Mouse (Mus musculus) testis, adult 2 months (tissue): ENCODE data around the gene Krt222. TPM values are rescaled to one million over a fixed set of nuclear protein-coding genes. Genes with fewer than 3 reads are reported as not detected.

Experiments
- H3K27ac ChIP-seq: fragments of 200-500 bp; 2 replicates; pipeline ENCODE4 v1.5.1; 2012; ENCODE audit warnings: low read depth, low read length; ENCODE audit not compliant: control insufficient read depth, insufficient read depth
- H3K27me3 ChIP-seq: fragments of 200-500 bp; 2 replicates; pipeline ENCODE4 v1.6.1; 2012; ENCODE audit warnings: mild to moderate bottlenecking, low read length, moderate library complexity; ENCODE audit not compliant: control insufficient read depth, insufficient read depth
- H3K36me3 ChIP-seq: fragments of 200-500 bp; 2 replicates; pipeline ENCODE4 v1.6.1; 2012; ENCODE audit warnings: mild to moderate bottlenecking, low read length; ENCODE audit not compliant: control insufficient read depth, insufficient read depth
- H3K4me1 ChIP-seq: fragments of 200-500 bp; 2 replicates; pipeline ENCODE4 v1.6.1; 2012; ENCODE audit warnings: low read length; ENCODE audit not compliant: control insufficient read depth, insufficient read depth
- H3K4me3 ChIP-seq: fragments of 200-500 bp; 2 replicates; pipeline ENCODE4 v1.5.1; 2012; ENCODE audit warnings: low read depth, mild to moderate bottlenecking, low read length, moderate library complexity, mixed read lengths; ENCODE audit not compliant: control insufficient read depth
- CTCF ChIP-seq: fragments of 200-500 bp; IDR thresholded peaks from 2 replicates; pipeline ENCODE4 v1.5.1; 2012; ENCODE audit warnings: low read depth, mild to moderate bottlenecking, inconsistent platforms, low read length, moderate library complexity; ENCODE audit not compliant: control insufficient read depth, insufficient read depth, insufficient replicate concordance
- POLR2A ChIP-seq: fragments of 200-500 bp; IDR thresholded peaks from 2 replicates; pipeline ENCODE4 v1.6.1; 2012; ENCODE audit warnings: low read depth, mild to moderate bottlenecking, inconsistent platforms, low read length, moderate library complexity; ENCODE audit not compliant: control insufficient read depth
- polyA plus RNA-seq: library from polyadenylated mRNA; depleted of rRNA; stranded (reverse); fragments of >200 nt; gene quantifications from 2 replicates; pipeline ENCODE4 v1.2.3, GENCODE M21; 2012

The Krt222 gene
- polyA plus RNA-seq, 1 experiment, result 0.12 TPM

DNA sequence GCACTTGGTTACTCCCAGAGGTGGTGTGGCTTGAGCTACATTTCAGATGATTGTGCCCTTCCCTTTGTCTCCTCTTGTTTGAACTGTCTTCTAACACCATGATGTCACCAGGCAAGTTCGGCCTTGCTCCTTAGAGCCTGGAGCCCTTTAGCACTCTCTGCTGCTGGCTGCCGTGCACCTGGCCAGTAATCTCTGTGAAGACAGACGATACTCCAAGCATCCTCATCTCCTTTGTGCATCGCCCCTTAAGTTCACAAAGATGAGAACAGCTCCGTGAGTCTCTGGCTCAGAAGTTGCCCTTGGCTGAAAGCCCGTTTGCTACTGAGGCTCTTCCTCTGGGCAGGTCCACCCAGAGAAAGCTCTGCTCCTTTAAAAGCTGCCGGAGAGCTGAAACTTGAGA, 32.9 kb upstream of the Krt222 start:
- Histone ChIP-seq H3K4me1 (no peaks in the 10 kb centered on the region), H3K27ac (no peak overlapping the region), H3K4me3 (no peak overlapping the region), H3K36me3 (no peaks in the 10 kb centered on the region), H3K27me3 (no peaks in the 10 kb centered on the region)
- no peak for TF ChIP-seq CTCF
- no peak for TF ChIP-seq POLR2A

DNA sequence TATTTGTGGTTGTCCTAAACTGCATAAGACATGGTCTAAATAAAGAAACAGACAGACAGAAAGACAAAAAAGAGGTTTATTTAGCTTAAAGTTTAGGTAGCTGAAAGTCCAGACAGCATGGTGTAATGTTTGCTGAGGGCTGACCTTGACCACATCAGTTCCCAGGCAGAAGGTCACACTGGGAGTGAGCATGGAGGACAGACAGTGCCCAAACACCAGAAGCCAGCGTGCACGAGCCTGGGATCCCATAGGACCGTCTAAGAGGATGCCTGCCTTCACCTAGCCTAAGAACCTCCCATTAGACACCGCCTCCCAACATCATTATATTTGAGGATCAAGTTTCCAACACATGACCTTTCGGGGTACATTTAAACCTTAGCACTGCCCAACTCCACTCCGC, 31.7 kb upstream of the Krt222 start:
- H3K27ac ChIP-seq, result no peak overlapping the region
- no peaks in the 10 kb centered on the region for H3K4me1 ChIP-seq
- no peak for TF ChIP-seq CTCF
- no peak for TF ChIP-seq POLR2A
- no peak overlapping the region for H3K4me3 ChIP-seq
- H3K36me3 ChIP-seq, result no peaks in the 10 kb centered on the region
- H3K27me3 ChIP-seq, result no peaks in the 10 kb centered on the region

DNA sequence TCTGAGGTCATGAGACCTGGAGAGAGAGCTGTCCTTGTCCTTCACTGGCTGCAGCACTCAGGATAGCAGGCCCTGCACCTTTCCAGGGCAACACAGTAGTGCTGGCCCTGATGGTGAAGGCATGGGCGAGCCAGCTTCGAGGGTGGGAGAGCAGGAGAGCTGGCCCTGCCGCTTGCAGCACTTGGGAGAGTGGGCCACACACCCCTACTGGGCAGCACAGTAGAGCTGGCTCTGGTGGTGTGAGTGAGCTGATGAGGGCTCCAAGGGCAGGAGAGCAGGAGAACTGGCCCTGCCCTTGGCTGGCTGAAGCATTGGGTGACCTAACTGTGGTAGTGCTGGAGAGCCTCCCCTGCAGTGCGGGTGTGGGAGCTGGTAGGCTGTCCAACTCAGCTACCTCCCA, 28.8 kb upstream of the Krt222 start:
- Histone ChIP-seq H3K4me3 (no peak overlapping the region), H3K27ac (no peak overlapping the region), H3K36me3 (no peaks in the 10 kb centered on the region), H3K27me3 (no peaks in the 10 kb centered on the region), H3K4me1 (no peaks in the 10 kb centered on the region)
- no peak for TF ChIP-seq POLR2A
- TF ChIP-seq CTCF, result no peak

DNA sequence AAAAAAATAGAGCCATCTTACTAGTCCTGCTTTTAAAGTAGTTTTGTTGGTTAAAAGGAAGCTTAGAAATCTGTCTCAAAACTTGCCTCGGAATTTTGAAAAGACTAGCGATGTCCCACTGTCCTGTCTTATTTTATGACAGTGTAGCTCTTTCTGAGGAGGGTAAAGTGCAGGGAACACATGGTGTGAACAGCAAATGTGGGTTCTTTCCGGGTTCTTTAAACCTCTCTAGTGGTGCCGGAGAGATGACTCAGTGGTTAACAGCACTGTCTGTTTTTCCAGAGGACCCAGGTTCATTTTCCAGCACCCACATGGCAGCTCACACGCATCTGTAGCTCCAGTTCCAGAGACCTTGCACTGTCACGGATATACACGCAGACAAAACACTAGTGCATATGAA, 25.3 kb upstream of the Krt222 start:
- H3K4me1 ChIP-seq, result no peaks in the 10 kb centered on the region
- no peak overlapping the region for H3K4me3 ChIP-seq
- TF ChIP-seq POLR2A (no peak), CTCF (no peak)
- H3K36me3 ChIP-seq, result no peaks in the 10 kb centered on the region
- H3K27me3 ChIP-seq, result no peaks in the 10 kb centered on the region
- no peak overlapping the region for H3K27ac ChIP-seq

DNA sequence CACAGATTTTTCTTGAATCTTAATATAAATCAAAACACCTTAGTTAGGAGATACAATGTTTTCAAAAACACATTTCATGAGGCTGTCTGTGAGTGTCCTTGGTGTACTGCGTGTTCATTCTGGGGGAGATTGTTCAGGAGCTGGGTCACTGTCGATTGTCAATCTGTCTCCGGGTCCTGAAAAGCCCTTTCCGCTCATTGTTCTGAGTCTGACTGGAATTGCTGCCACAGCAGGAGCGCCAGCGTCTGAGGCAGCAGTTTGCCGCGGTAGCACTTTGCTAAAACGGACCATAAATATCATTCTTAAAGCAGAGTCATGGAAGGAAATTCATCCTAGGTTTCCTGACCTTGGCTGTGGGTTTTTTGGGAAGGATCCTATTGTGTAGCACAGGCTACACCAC, 21.9 kb upstream of the Krt222 start:
- Histone ChIP-seq H3K36me3 (no peaks in the 10 kb centered on the region), H3K4me1 (no peaks in the 10 kb centered on the region), H3K4me3 (no peak overlapping the region), H3K27ac (no peak overlapping the region), H3K27me3 (no peaks in the 10 kb centered on the region)
- TF ChIP-seq POLR2A, result no peak
- no peak for TF ChIP-seq CTCF

DNA sequence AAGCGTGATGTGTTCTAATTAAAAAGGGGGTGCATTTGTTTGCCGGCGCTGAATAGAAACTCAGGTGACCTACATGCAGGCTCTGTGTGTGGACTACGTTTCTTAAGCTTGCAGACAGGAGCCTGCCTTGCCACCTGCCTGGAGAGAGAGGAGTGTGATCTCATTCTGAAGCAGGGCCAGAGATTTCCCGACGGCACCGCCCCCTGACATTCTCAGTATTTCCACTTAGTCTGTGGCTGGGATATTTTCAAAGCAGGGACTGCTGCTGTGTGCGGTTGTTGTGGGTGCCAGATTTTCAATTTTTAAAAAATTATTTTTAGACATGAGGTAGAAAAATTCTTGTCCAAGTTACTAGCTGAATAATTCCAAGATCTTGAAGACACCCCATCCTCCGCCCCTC, 21.3 kb upstream of the Krt222 start:
- Histone ChIP-seq H3K27me3 (no peaks in the 10 kb centered on the region), H3K27ac (no peak overlapping the region), H3K36me3 (no peaks in the 10 kb centered on the region), H3K4me3 (no peak overlapping the region), H3K4me1 (no peaks in the 10 kb centered on the region)
- TF ChIP-seq CTCF (no peak), POLR2A (no peak)

DNA sequence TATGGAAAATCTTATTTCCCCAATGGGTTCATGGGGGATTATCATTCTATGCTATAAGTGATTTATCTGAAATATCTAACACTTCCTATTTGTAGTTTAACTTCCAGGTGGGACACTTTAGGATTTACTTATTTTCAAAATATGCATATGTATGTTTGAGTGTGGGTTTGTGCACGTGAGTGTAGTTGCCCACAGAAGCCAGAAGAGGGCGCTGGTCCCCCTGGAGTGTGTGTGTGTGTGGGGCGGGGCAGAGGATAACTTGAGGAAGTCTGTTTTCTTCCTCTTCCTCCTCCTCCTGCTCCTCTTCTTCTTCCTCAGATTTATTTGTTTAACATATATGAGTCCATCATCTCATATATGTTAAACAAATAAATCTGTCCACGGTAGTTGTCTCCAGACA, 12.3 kb upstream of the Krt222 start:
- Histone ChIP-seq H3K27ac (no peak overlapping the region), H3K27me3 (no peaks in the 10 kb centered on the region), H3K36me3 (no peaks in the 10 kb centered on the region), H3K4me1 (no peaks in the 10 kb centered on the region), H3K4me3 (no peak overlapping the region)
- peak; percentile 66; the same call in 1 of the 2 replicates for TF ChIP-seq CTCF
- TF ChIP-seq POLR2A, result no peak

DNA sequence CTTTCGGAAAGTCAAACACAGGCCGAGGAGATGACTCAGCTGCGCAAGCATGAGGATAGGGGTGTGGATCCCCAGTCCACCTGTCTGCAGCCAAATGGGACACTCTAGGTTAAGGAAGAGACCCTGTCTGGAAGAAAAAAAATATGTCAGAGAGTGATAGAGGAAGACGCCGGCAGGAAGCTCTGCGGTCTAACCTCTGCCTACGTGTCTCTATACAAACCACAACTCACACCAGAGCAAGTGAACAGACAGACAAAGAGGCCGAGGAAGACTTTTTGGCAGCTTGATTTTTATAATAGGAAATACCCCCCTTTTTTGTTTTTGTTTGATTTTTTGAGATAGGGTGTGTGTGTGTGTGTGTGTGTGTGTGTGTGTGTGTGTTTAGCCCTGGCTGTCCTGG, 11.4 kb upstream of the Krt222 start:
- no peaks in the 10 kb centered on the region for H3K27me3 ChIP-seq
- no peaks in the 10 kb centered on the region for H3K4me1 ChIP-seq
- H3K4me3 ChIP-seq, result no peak overlapping the region
- TF ChIP-seq POLR2A (no peak), CTCF (no peak)
- H3K27ac ChIP-seq, result no peak overlapping the region
- no peaks in the 10 kb centered on the region for H3K36me3 ChIP-seq
